Comparison of ENCODE assay signal across 9 mouse cellular contexts in genomic region chr2:73263794-73264610, GRCm38 (mm10). TPM values are rescaled to one million over a fixed set of nuclear protein-coding genes. Genes with fewer than 3 reads are reported as not detected.
A peak's percentile ranks its signal among the peaks of the same experiment; 100 is the strongest.
DNase-seq lines count a peak whose midpoint lies in the region; ATAC-seq and TF ChIP-seq lines count a peak whose summit lies in the region.
"Had no signal": no experiment of that assay in that cellular context is flagged by ENCODE, and none has a peak within 500 bp of the region (broad histone marks: within the 10 kb centered on the region; RNA-seq: fewer than 3 reads in every experiment).

No protein-coding gene starts in this region.

- no peak overlapping the region for H3K27ac ChIP-seq in lung, embryonic 15.5 days
- no peak overlapping the region for H3K27ac ChIP-seq in forebrain, embryonic 16.5 days (ENCODE audit: low read length)
- H3K27ac ChIP-seq in limb, embryonic 15.5 days = no peak overlapping the region
- no peak overlapping the region for H3K27ac ChIP-seq in stomach, embryonic 14.5 days (ENCODE audit: low read length)

- peak overlapping the region; percentile 37 for H3K9ac ChIP-seq in lung, embryonic 15.5 days
- H3K9ac ChIP-seq in forebrain, embryonic 16.5 days (replicated peaks; ENCODE audit: low read depth, low read length) = 0 out of 2 replicates have a peak overlapping the region, but pooled peaks have one; percentile 36
- H3K9ac ChIP-seq in limb, embryonic 15.5 days = 0 out of 2 replicates have a peak overlapping the region, but pooled peaks have one; percentile 18
- no peak overlapping the region for H3K9ac ChIP-seq in stomach, embryonic 14.5 days (replicated peaks; ENCODE audit: low read depth, low read length)

- H3K4me3 ChIP-seq in lung, embryonic 15.5 days = peak overlapping the region; percentile 49
- H3K4me3 ChIP-seq in lung, adult 2 months (replicated peaks; ENCODE audit: extremely low read depth, low read depth, low read length) = no peak overlapping the region
- peak overlapping the region; percentile 45 for H3K4me3 ChIP-seq in forebrain, embryonic 16.5 days (replicated peaks; ENCODE audit: low read length)
- H3K4me3 ChIP-seq in limb, embryonic 15.5 days = peak overlapping the region; percentile 53
- peak overlapping the region; percentile 34 for H3K4me3 ChIP-seq in stomach, embryonic 14.5 days (ENCODE audit: low read depth, low read length)

- peaks cover 12% of the 10 kb centered on the region for H3K4me1 ChIP-seq in lung, embryonic 15.5 days
- no peaks in the 10 kb centered on the region for H3K4me1 ChIP-seq in lung, adult 2 months (ENCODE audit: control insufficient read depth, insufficient read depth, low read length)
- peaks cover 16% of the 10 kb centered on the region for H3K4me1 ChIP-seq in forebrain, embryonic 16.5 days (replicated peaks; ENCODE audit: control insufficient read depth, insufficient read depth, low read length)
- H3K4me1 ChIP-seq in limb, embryonic 15.5 days = peaks cover 26% of the 10 kb centered on the region
- H3K4me1 ChIP-seq in stomach, embryonic 14.5 days (ENCODE audit: control insufficient read depth, insufficient read depth, low read length) = peaks cover 3% of the 10 kb centered on the region

- no peaks in the 10 kb centered on the region for H3K36me3 ChIP-seq in lung, embryonic 15.5 days
- no peaks in the 10 kb centered on the region for H3K36me3 ChIP-seq in forebrain, embryonic 16.5 days (ENCODE audit: control insufficient read depth, insufficient read depth)
- no peaks in the 10 kb centered on the region for H3K36me3 ChIP-seq in limb, embryonic 15.5 days
- no peaks in the 10 kb centered on the region for H3K36me3 ChIP-seq in stomach, embryonic 14.5 days (ENCODE audit: control insufficient read depth, insufficient read depth, low read length)

- TF ChIP-seq POLR2A in lung, adult 2 months (IDR thresholded peaks at IDR 0.05; ENCODE audit: borderline replicate concordance, extremely low read depth, low read depth, low read length) = no peak

- no peak; the same call in 1 of the 2 replicates for ATAC-seq in lung, embryonic 15.5 days (ENCODE audit: borderline replicate concordance, extremely low read depth, low FRiP score, low TSS enrichment)
- ATAC-seq in forebrain, embryonic 16.5 days = peak; percentile 45; the same call in 1 of the 2 replicates
- ATAC-seq in limb, embryonic 15.5 days (ENCODE audit: insufficient number of reproducible peaks, low FRiP score, low TSS enrichment, low read depth) = no peak
- ATAC-seq in stomach, embryonic 14.5 days (ENCODE audit: insufficient number of reproducible peaks, insufficient read depth, low FRiP score, low read depth) = no peak
- ATAC-seq: Patski had no signal

- H3K27me3 ChIP-seq in lung, embryonic 15.5 days = peaks cover 72% of the 10 kb centered on the region
- peaks cover 27% of the 10 kb centered on the region for H3K27me3 ChIP-seq in forebrain, embryonic 16.5 days (replicated peaks; ENCODE audit: control insufficient read depth, insufficient read depth, low read length)
- H3K27me3 ChIP-seq in limb, embryonic 15.5 days = peaks cover 54% of the 10 kb centered on the region
- H3K27me3 ChIP-seq in stomach, embryonic 14.5 days (ENCODE audit: control insufficient read depth, insufficient read depth, low read length) = peaks cover 36% of the 10 kb centered on the region

- no peak for TF ChIP-seq CTCF in lung, adult 2 months (IDR thresholded peaks at IDR 0.05; ENCODE audit: insufficient read depth, low read length)

- no peaks in the 10 kb centered on the region; the same call in 1 of the 2 replicates for H3K9me3 ChIP-seq in lung, embryonic 15.5 days
- peaks cover 3% of the 10 kb centered on the region; the same call in 1 of the 2 replicates for H3K9me3 ChIP-seq in forebrain, embryonic 16.5 days (ENCODE audit: control insufficient read depth, low read length)
- no peaks in the 10 kb centered on the region for H3K9me3 ChIP-seq in limb, embryonic 15.5 days
- no peaks in the 10 kb centered on the region for H3K9me3 ChIP-seq in stomach, embryonic 14.5 days (ENCODE audit: control insufficient read depth, low read depth, low read length)

- DNase-seq in lung, adult 2 months = no peak
- DNase-seq in thymus, adult 18-20 months = no peak
- DNase-seq in right cerebral cortex, postnatal 4 days = no peak
- no peak for DNase-seq in T-cell, adult 2 months (ENCODE audit: low spot score)

- under 1% methylated on average over 38 of the region's 38 CpGs for WGBS in lung, embryonic 15.5 days
- 4% methylated on average over 38 of the region's 38 CpGs for WGBS in lung, adult 2 months
- under 1% methylated on average over 38 of the region's 38 CpGs for WGBS in forebrain, embryonic 16.5 days
- WGBS in limb, embryonic 15.5 days = under 1% methylated on average over 38 of the region's 38 CpGs
- WGBS in stomach, embryonic 14.5 days = under 1% methylated on average over 38 of the region's 38 CpGs

- peak overlapping the region; percentile 94 for H3K4me2 ChIP-seq in lung, embryonic 15.5 days
- peak overlapping the region; percentile 65 for H3K4me2 ChIP-seq in forebrain, embryonic 16.5 days (ENCODE audit: low read length)
- peak overlapping the region; percentile 90 for H3K4me2 ChIP-seq in limb, embryonic 15.5 days
- H3K4me2 ChIP-seq in stomach, embryonic 14.5 days (replicated peaks; ENCODE audit: low read depth, low read length) = peak overlapping the region; percentile 65

RNA-seq across cellular contexts. Expression of gene Sp9, which starts 7.7 kb away (rescaled TPM):
- polyA plus RNA-seq in lung, embryonic 15.5 days (2015; fragmentation: Nextera tagmentation; extraction: Ambion mirVana) = not detected in 2 replicates
- not detected in 2 replicates for polyA plus RNA-seq in lung, adult 2 months (2012; rRNA removed)
- polyA plus RNA-seq in forebrain, embryonic 16.5 days (2015; fragmentation: Nextera tagmentation; extraction: Ambion mirVana) = 6.6 and 8.8 TPM in 2 replicates
- polyA plus RNA-seq in limb, embryonic 15.5 days (2015; fragmentation: Nextera tagmentation; extraction: Ambion mirVana) = 1.7 and 1.9 TPM in 2 replicates
- not detected in 2 replicates for polyA plus RNA-seq in stomach, embryonic 14.5 days (2014; fragmentation: Nextera tagmentation; extraction: Ambion mirVana)
- polyA plus RNA-seq: Patski had no signal

RNA-seq across cellular contexts. Expression of gene Ola1, which starts 45.3 kb away (rescaled TPM):
- polyA plus RNA-seq in lung, embryonic 15.5 days (2015; fragmentation: Nextera tagmentation; extraction: Ambion mirVana) = 75.0 and 80.1 TPM in 2 replicates
- 2.4 and 5.3 TPM in 2 replicates for polyA plus RNA-seq in lung, adult 2 months (2012; rRNA removed)
- polyA plus RNA-seq in forebrain, embryonic 16.5 days (2015; fragmentation: Nextera tagmentation; extraction: Ambion mirVana) = 98.5 and 105 TPM in 2 replicates
- polyA plus RNA-seq in limb, embryonic 15.5 days (2015; fragmentation: Nextera tagmentation; extraction: Ambion mirVana) = 94.3 and 97.5 TPM in 2 replicates
- 81.7 and 88.3 TPM in 2 replicates for polyA plus RNA-seq in stomach, embryonic 14.5 days (2014; fragmentation: Nextera tagmentation; extraction: Ambion mirVana)

RNA-seq across cellular contexts. Expression of gene Scrn3, which starts 48.4 kb away (rescaled TPM):
- polyA plus RNA-seq in lung, embryonic 15.5 days (2015; fragmentation: Nextera tagmentation; extraction: Ambion mirVana) = 18.1 and 21.1 TPM in 2 replicates
- 5.5 and 8.9 TPM in 2 replicates for polyA plus RNA-seq in lung, adult 2 months (2012; rRNA removed)
- 8.7 and 9.1 TPM in 2 replicates for polyA plus RNA-seq in forebrain, embryonic 16.5 days (2015; fragmentation: Nextera tagmentation; extraction: Ambion mirVana)
- 13.9 and 14.2 TPM in 2 replicates for polyA plus RNA-seq in limb, embryonic 15.5 days (2015; fragmentation: Nextera tagmentation; extraction: Ambion mirVana)
- 10.6 and 11.7 TPM in 2 replicates for polyA plus RNA-seq in stomach, embryonic 14.5 days (2014; fragmentation: Nextera tagmentation; extraction: Ambion mirVana)

RNA-seq across cellular contexts. Expression of gene Cir1, which starts 48.5 kb away (rescaled TPM):
- polyA plus RNA-seq in lung, embryonic 15.5 days (2015; fragmentation: Nextera tagmentation; extraction: Ambion mirVana) = 24.5 and 25.7 TPM in 2 replicates
- polyA plus RNA-seq in lung, adult 2 months (2012; rRNA removed) = 2.1 and 4.3 TPM in 2 replicates
- polyA plus RNA-seq in forebrain, embryonic 16.5 days (2015; fragmentation: Nextera tagmentation; extraction: Ambion mirVana) = 24.6 and 26.6 TPM in 2 replicates
- 23.0 and 26.8 TPM in 2 replicates for polyA plus RNA-seq in limb, embryonic 15.5 days (2015; fragmentation: Nextera tagmentation; extraction: Ambion mirVana)
- 28.1 and 29.6 TPM in 2 replicates for polyA plus RNA-seq in stomach, embryonic 14.5 days (2014; fragmentation: Nextera tagmentation; extraction: Ambion mirVana)

Comparison
In these comparisons a context has a peak if more than half of its experiments do, and no peak if none do; other contexts are left out.
1. RNA of gene Ola1, which starts 45.3 kb away (polyA plus RNA-seq): 98.5 to 105 TPM in forebrain, embryonic 16.5 days, 94.3 to 97.5 TPM in limb, embryonic 15.5 days, 81.7 to 88.3 TPM in stomach, embryonic 14.5 days and 75.0 to 80.1 TPM in lung, embryonic 15.5 days; 2.4 to 5.3 TPM in lung, adult 2 months; every median in the first group is over 10 times any median in the second.
2. Peak in every context shown above with its lines, with median percentiles within 50 percentile points of each other: H3K4me2 ChIP-seq.